Mouse (Mus musculus): Measurements from ENCODE around the gene P2ry6.

The P2ry6 gene

DNA sequence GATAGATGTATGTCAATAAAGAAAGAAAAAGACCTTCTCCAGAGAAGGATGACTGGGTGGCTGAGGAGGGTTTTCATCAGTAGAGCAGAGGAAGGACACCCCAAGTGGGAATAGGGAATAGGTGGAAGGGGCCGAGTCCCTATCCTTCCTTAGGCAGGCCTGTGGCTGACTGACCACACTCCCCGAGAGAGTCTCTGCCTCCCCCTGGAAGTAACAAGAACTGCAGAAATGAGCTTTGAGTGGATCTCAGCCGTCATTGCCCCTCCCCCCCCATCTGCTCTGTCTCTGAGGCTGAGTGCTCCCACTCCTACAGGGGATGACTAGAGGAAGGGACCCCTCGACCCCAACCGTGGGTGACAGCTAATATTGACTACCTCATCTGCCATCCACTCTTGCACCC is 33.3 kb downstream of the P2ry6 start:
- no peak for DNase-seq (ENCODE audit: low spot score in 2 of 2)

DNA sequence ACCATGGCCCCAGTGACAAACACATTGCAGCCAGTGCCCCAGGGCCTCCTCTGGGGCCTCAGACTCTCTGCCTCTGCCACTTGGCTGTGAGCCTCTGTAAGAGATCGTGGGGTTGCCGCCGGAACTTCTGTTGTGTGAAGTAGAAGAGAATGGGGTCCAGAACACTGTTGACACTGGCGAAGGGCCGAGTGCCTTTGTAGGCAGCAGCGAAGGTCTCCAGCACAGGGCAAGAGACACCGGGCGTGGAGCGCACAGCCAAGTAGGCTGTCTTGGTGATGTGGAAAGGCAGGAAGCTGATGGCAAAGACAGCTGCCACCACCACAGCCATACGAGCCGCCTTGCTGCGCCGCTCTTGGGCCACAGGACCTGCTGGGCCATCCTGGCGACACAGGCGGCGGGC is 36.3 kb downstream of the P2ry6 start:
- no peak for DNase-seq (ENCODE audit: low spot score in 2 of 2)

DNA sequence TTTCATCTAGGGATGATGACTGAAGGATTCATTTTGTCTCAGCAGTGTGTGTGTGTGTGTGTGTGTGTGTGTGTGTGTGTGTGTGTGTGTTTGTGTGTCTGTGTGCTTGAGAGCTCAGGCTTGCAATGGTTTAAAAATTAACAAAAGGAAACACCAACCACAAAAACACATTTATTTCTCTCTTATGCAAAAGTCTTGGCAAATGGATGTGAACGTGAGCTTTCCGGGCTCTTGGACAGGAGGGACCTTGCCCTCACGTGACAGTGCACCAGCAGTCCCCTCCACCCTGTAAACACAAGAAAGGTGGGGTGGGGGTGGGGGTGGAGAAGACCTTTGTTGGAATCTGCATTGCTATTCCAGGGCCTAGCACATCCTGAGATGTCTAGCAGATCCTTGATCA is 37.0 kb downstream of the P2ry6 start:
- no peak for DNase-seq (ENCODE audit: low spot score in 2 of 2)

DNA sequence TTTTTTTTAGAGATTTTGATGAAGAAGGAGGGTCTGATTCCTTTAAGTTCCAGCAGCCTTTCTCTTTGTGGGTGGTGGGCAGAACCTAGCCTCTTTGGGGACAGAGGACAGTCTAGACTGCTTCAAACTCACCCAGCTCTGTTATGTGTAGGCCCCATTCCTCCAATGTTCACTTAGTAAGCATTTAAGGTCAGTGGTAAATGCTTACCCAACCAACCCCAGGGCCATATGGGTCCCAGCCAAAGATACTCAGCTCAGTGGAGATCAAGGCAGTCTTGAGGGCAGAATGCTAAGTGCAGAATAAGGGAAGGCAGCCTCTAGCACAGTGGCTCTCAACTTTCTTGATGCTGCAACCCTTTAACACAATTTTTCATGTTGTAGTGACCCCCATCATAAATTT is 40.9 kb downstream of the P2ry6 start:
- no peak for DNase-seq (ENCODE audit: low spot score in 2 of 2)

DNA sequence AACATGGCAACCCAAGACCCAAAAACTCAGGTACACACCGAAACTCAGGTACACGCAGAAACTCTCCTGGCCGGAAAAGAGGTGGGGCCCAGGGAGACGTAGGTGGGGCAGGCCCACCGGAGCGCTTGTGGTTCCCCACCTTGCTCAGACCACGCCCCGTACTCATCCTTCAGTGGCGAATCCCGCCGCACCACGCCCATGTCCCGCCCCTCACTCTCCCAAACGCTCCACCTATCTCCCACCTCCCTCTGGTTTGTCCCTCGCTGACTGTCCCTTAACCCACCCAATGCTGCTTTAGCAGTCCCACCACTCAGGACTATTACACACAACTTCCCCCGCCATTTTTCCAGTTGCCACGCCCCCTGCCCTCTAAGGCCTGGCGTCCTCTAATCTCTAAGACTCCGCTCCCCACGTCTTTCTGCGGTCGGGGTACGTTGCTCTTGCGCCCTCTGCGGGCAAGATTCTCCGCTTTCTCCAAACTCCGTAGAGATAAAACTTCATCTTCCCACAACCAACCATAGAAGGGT is 41.9 kb downstream of the P2ry6 start:
- peak; percentile 69 to 70 for DNase-seq (ENCODE audit: low spot score in 2 of 2)

DNA sequence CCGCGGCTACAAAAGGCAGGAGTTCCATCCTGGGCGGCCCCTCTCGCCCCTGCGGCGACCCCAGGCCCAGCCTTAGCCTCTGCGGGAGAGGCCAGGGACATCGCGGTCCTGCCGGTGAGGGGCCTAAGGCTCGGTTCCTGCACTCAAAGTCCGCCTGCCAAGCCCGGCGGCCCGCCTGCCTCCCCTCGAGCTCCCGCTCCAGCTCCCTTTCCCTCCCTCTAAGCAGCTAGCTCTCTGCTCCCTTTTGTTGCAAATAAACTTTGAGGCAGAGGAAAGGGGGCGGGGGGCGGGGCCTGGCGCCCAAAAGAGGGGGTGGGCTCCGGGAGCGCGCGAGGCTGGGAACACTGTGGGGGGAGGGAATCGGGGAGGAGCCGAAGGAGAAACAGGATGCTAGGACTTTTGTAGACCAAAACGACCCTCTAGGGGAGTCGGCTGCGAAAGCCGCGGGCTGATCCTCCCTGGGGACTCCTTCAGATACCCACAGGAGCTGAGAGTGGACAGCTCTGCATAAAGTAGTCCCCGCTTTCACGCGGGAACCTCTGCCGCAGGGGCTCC is 42.4 kb downstream of the P2ry6 start, which contains the start of gene Arhgef17:
Gene Arhgef17, minus strand, starts transcription at position 182 of the 555 bp plus-strand sequence.
- no peak for DNase-seq (ENCODE audit: low spot score in 2 of 2)

DNA sequence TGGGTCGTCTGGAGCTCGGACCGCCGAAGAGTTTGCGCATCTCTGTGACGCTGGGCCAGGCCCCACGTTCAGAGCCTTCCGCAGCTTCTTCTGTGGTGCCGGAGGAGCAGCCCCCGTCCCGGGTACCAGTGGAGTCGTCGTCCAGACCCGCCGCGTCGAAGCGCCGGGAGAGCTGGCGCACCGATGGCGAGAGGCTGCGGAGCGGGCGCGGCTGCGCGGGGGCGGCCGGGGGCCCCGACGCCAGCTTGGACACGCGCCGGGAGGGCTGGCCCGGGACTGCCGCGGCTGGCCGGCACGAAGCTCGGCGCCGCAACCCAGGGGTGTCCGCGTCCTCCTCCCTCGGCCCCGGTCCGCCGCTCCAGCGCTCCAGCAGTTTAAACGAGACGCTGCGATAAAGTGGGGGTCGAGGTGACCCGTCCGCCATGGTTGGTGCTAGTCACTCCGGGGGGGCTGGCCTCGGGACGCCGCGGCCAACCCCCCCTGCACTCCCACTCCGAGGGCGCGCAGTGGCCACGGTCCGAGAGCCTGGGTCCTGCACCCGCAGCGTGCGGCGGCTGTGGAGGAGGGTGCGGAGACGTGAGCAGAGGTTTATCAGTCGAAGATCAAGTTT is 43.0 kb downstream of the P2ry6 start:
- no peak for DNase-seq (ENCODE audit: low spot score in 2 of 2)

DNA sequence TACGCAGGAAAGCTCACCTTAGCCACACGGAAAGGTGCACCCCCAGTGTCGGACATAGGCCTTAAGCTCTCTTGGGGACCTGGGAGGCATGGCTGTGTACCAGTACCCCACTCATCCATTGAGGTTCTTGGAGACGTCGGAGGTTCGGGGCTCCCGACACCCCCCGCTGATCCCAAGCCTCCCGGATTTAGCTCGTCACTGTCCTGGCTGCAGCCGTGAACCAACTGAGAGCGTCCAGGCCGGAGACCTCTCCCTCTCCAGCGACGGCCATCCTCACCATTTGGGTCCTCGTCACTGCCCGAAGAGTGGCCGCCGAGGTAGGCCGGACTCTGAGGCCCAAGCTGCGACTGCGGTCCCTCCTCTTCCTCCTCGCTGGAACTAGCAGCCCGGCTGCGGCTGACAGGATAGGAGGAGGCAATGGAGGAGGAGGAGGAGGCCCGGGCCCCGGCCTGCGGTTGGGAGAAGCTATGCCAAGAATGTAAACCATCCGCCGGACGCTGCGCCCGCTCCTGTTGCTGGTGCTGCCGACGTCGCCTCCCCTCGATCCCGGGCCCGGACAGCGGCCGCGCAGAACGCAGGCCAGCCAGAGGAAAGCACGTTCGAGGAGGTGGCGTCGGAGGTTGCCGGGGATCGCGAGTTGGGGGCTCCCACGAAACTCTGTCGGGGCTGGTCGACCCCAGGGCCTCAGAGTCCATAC is 43.7 kb downstream of the P2ry6 start:
- no peak for DNase-seq (ENCODE audit: low spot score in 2 of 2)

DNA sequence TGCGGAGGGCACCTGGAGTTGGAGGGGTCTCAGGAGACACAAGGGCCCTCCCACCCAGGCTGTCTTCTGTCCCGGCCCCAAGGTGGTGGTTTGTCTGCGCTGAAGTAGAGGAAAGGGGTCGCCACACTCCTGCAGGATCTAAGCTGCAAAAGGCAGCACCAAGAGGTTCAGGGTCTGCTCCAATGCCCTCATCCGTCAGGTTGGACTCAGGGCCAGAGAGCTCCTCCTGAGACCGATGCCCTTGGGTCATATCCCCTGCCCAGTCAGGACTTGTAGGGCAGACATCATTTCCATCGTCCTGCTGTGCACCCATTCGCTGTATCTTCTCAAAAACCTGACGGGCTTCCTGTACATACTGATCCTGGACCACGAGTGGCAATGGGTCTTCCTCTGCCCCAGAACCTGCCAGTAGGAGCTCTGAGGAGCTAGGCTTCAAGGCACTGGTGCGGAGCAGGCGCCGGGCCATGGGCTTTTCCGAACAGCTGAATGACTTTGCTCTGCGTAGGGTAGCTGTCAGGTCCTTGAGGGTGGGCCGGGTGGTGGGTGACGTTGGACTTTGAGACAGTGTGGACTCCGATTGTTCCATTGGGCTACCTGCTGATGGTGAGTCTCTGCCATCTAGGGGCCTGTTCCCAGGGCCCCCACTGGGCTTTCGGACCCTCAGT is 44.7 kb downstream of the P2ry6 start:
- DNase-seq (ENCODE audit: low spot score in 2 of 2) = no peak

DNA sequence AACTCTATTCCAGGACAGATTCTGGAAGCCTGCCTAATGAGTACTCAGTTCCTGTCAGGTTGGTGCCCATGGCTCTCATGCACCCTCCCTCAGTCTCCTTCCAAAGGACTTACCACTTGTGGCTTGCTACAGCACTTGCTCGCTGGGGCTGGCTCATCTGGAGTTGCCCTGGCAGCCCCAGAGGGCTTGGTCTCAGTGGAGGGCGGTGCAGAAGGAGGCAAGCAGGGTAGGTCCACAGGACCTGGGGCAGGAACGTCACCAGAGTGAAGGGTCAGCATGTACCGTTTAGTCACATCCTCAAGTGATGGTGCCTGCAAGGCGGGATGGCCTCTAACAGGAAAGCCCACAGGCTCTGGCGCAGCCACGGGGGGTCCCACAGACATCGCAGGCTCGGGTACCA is 46.0 kb downstream of the P2ry6 start:
- no peak for DNase-seq (ENCODE audit: low spot score in 2 of 2)

DNA sequence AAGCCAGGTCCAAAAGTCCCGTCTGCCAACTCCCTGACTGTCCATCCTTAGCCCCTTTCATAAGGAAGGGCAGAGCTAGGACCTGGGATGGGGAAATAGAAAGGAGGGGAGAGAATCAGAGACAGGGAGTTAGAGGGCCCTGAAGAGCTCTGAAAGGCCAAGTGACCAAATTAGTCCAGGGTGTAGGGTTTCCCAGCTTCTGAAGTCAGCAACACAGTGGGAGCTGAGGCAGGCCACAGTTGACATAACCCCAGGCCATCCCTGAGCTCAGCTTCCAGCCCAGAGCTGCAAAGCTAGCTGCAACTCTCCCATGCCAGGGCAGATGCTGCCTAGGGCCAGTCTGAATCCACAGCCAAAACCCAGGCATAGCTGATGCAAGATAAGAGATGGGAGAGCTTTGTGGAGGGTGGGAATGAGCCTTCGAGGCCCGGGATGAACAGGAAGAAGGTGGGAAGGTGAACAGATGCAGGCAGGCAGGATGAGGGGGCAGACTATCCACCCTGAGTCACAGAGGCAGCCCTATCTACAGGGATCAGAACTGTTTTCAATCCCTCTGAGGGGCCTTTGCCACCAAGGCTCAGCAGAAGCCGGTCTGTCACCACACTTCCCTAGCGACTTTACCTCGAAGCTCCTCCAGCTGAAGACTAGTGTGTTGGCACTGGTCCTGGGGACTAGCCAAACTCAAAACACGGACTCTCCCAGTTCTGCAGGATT is 47.0 kb downstream of the P2ry6 start:
- DNase-seq (ENCODE audit: low spot score in 2 of 2) = no peak

DNA sequence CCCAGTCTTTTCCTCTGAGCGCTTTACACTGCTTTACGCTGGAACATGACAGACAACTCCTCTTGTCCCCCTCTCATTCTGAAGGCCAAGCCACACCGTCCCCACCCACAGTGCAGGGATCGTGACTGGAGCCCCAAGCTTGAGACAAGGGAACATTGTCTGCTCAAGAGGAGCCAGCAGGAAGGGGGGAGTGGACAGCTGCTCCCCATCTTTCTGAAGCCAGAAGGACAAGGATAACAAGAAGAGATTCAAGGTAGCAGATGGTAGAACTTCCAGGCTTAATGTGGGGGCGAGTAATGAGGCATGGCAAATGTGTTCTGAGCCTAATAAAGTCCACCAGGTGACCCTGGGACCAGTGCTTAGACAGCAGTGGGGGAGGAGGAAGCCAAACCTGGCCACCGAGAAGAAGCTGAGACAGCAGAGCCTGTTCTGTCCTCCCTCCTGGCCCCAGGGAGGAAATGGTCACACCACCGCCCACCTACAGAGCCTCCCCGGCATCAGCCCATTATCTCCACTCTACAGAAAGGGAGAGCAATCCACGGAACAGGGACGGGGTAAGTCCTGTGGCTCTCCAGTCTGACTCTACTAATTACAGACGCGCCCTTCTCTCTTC is 48.0 kb downstream of the P2ry6 start:
- no peak for DNase-seq (ENCODE audit: low spot score in 2 of 2)

DNA sequence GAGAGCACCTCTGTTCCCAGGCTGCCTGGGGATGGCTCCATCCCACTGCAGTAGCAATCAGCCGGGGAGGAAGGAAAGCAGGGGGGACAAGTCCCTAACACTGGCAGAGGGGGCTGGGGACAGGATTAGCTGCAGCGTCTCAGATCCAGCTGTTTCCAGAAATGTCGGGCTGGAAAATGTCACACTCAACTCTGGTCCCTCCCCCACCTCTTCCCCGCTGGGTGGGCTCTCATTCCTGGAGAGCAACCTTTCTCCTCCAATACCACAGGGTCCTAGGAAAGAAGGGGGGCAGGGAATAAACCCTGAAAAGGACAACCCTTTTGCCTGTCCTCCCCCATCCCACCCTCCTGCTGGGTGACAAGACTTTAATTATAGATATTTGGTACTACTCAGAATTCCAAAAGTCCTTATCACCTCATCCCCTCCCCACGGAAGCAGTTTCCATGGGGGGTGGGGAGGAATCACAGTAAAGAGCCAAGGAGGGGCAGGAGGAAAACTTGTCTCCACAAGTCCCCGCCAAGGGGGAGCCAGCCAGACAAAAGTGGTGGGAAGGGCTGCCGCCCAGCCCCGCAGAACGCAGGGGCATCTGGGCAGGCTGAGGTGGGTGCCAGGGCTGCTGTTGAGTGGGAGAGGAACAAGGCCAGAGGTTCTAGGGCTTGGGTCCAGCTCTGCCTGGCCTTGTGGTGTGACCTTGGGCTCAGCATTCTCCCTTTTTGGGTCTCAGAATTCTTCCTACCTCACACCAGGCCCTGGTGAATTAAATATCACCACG is 49.6 kb downstream of the P2ry6 start:
- DNase-seq (ENCODE audit: low spot score in 2 of 2) = no peak

DNA sequence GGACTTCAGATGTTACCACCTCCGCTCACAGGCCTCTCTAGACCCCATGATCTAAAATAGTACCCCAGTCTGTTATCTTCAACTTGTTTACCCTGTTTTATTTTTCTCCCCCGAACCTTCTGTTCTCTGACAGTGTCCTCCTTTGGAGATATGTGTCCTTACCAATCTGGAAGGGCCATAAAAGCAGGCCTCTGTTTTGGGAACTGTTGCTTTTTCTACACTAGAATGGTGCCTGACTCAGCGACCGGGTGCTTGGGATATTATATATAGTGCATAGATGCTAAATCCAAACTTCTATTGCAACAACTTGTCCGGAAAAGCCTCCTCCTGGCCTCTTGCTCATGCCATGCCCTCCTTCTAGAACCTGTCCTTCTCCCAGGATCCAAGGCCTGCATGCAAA is 50.2 kb downstream of the P2ry6 start:
- DNase-seq (ENCODE audit: low spot score in 2 of 2) = no peak

DNA sequence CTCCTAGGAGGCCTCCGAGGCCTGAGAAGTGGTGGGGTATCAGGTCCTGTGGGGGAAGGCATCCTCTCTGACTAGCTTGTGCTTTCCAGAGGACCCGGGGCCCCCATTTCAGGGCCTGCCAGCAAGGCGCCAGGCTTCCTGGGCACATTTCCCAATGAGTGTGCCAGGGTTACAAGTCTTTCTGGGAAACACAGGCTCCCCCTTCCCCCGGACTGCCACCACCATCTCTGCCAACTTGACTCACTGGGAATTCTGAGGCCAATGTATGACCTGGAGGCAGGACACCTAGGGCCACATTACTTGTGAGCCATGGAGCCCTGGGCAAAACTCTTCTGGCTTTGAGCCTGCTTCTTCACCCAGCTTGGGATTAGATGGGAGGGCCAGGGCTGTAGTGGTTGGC is 51.5 kb downstream of the P2ry6 start:
- DNase-seq (ENCODE audit: low spot score in 2 of 2) = no peak

DNA sequence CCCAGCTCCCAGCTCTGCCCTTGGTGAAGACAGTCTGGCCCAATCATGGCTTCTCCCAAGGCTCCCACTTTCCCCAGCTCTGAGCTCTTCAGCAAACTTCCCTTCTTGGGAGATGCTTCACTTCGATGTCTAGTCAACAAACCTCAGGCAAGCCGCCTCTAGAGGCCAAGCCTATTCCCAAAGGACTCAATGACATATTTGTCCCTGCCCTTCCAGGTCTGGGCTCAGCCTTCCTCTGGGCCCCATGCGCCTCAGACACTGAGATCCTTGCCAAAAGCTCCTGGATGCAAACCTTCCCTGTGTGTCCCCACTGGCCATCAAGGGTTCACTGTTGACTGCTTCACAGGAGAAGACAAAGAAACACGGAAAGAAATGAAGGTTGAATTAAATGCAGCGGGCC is 53.2 kb downstream of the P2ry6 start:
- no peak for DNase-seq (ENCODE audit: low spot score in 2 of 2)

DNA sequence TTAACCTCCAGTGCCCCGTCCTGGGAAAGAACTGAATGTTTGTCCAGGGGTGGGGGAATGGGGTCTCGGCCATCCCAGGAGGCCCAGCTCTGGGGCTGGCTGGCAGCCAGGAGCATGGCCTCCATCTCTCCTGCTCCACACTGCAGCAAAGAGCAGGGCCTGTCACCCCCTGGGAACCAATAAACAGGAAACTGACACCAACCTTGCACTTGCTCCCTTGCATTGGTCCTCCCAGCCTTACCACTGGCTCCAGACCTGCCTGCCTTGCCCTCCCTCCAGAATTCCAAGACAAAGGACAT is 54.7 kb downstream of the P2ry6 start:
- no peak for DNase-seq (ENCODE audit: low spot score in 2 of 2)

DNA sequence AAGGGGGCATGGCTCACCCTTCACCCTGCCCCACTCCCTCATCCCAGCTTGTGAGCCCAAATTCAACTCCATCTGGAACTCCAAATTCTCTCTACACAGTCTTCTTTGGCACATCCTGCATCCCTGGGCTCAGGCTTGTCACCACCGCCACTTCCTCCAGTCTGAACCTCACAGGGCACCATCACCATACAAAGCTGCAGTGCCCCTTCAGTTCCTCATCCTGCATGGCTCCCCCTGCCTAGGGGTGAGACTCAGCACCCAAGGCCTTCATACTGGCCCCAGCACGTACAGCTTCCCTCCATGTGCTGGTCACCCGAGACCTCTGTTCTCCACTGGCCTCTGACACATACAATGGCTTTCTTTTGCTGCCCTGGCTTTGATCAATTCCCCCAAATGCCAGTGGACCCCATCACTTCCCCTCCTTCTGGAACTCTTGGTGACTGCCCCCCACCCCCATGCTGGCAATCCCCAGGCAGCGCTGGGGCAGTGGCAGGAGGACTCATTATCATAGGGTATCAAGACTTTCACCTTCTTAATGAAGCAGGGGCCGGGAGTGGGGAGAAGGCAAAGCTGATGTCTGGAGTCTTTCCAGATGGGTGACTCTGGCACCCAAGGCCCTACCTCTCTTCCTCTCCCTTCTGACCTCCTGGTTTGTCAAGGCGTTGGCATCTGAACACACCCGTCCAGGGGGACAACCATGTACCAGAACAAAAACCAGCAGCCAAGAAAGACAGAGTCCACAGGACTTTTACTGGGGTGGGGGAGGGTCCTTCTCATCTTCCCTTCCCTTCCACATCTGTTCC is 55.2 kb downstream of the P2ry6 start:
- DNase-seq (ENCODE audit: low spot score in 2 of 2) = no peak

DNA sequence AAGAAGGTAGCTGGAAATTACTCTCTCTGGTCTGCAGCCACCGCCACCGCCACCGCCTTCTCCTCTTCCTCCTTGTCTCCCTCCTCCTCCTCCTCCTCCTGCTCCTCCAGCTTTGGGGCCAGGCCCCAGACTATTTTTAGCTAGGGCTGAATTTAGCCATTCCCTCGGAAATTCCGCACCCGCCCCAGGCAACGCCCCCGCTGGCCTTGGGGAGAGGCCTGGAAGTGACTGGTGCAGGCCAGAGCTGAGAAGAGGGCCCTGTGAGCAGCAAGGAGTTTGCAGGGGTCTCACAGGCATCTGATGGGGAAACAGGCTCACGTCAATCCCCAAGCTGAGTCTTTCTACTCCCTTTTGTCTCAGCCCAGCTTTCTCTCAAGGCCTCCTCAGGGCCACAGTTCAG is 56.3 kb downstream of the P2ry6 start:
- DNase-seq (ENCODE audit: low spot score in 2 of 2) = peak in 1 of 2 experiments; percentile 30

DNA sequence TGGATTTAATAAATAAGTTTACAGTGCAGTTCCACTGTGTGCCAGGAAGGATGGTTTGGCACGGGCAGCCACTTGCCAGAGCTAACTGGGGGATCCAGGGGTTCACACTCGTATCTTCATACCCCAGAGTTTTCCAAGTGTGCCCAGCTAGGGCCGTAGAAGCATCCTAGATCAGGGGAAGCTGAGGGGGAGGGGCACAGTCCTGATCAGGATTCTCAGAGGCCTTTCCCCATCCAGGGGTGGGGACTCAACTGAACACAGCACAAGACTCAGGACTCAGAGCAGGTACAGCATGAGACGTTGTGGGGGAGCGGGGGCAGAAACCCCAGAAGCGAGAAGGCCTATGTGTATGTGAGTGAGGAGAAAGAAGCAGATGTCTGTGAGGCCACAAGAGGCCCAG is 56.7 kb downstream of the P2ry6 start:
- DNase-seq (ENCODE audit: low spot score in 2 of 2) = no peak
